Mouse (Mus musculus): ENCODE measurements around the gene Cdkn2aipnl. TPM values are rescaled to one million over a fixed set of nuclear protein-coding genes. Genes with fewer than 3 reads are reported as not detected.

Cdkn2aipnl gene
- 10 to 100 TPM; 10.5 to 11.3 TPM for total RNA-seq (2021)
- long read RNA-seq, experiment 1, transcript Cdkn2aipnl-201 (3 exons, 1,832 nt), result major isoform, 6 of 10 reads
- long read RNA-seq, experiment 1, partial matches to known transcripts, result 3 of 10 reads
- long read RNA-seq, experiment 1, other reads (novel, unspliced or antisense), result 1 of 10 reads
- long read RNA-seq, experiment 2, partial matches to known transcripts, result 0 of 4 reads
- long read RNA-seq, experiment 2, other reads (novel, unspliced or antisense), result 1 of 4 reads

GRCm38 (mm10) chr11:51967443-51968401 lies at the start of gene Cdkn2aipnl:
Gene Cdkn2aipnl, plus strand, starts transcription at chr11:51967661.
- DNase-seq, result peak; percentile 95 to 100

GRCm38 (mm10) chr11:51917951-51918350 lies 49.5 kb upstream of the Cdkn2aipnl start:
- peak; percentile 28 to 37 for DNase-seq

GRCm38 (mm10) chr11:51918576-51918975 lies 48.9 kb upstream of the Cdkn2aipnl start:
- no peak for DNase-seq

GRCm38 (mm10) chr11:51921355-51922125 lies 45.9 kb upstream of the Cdkn2aipnl start:
- DNase-seq, result peak in 1 of 2 experiments; percentile 65

GRCm38 (mm10) chr11:51922421-51922841 lies 45.0 kb upstream of the Cdkn2aipnl start:
- peak in 1 of 2 experiments; percentile 62 for DNase-seq

- peak in 1 of 2 experiments; percentile 58 for DNase-seq
These were observed 41.9 kb upstream of the Cdkn2aipnl start for GRCm38 (mm10) chr11:51925595-51925994.

- DNase-seq, result no peak
These were observed 41.1 kb upstream of the Cdkn2aipnl start for GRCm38 (mm10) chr11:51926385-51926784.

- peak in 1 of 2 experiments; percentile 69 for DNase-seq
These were observed 40.4 kb upstream of the Cdkn2aipnl start for GRCm38 (mm10) chr11:51927106-51927505.

GRCm38 (mm10) chr11:51931138-51931537 lies 36.3 kb upstream of the Cdkn2aipnl start:
- DNase-seq, result no peak

GRCm38 (mm10) chr11:51931790-51932189 lies 35.7 kb upstream of the Cdkn2aipnl start:
- peak in 1 of 2 experiments; percentile 79 for DNase-seq

GRCm38 (mm10) chr11:51934230-51934629 lies 33.2 kb upstream of the Cdkn2aipnl start:
- no peak for DNase-seq

GRCm38 (mm10) chr11:51935636-51936434 lies 31.6 kb upstream of the Cdkn2aipnl start:
- DNase-seq, result peak in 1 of 2 experiments; percentile 43

- DNase-seq, result no peak
These were observed 30.1 kb upstream of the Cdkn2aipnl start for GRCm38 (mm10) chr11:51937361-51937781.

GRCm38 (mm10) chr11:51938817-51939589 lies 28.5 kb upstream of the Cdkn2aipnl start:
- peak in 1 of 2 experiments; percentile 33 for DNase-seq

GRCm38 (mm10) chr11:51939590-51939955 lies 27.9 kb upstream of the Cdkn2aipnl start:
- DNase-seq, result no peak

GRCm38 (mm10) chr11:51940511-51940955 lies 26.9 kb upstream of the Cdkn2aipnl start:
- DNase-seq, result peak; percentile 68 to 73

- DNase-seq, result no peak
These were observed 24.6 kb upstream of the Cdkn2aipnl start for GRCm38 (mm10) chr11:51942602-51943499.

GRCm38 (mm10) chr11:51943500-51943841 lies 24.0 kb upstream of the Cdkn2aipnl start:
- no peak for DNase-seq

- DNase-seq, result no peak
These were observed 23.2 kb upstream of the Cdkn2aipnl start for GRCm38 (mm10) chr11:51944239-51944638.

All from heart, adult 18-20 months (tissue).